Mouse (Mus musculus): ENCODE data around the gene Thsd4. TPM values are rescaled to one million over a fixed set of nuclear protein-coding genes. Genes with fewer than 3 reads are reported as not detected.

The Thsd4 gene
- polyA plus RNA-seq, 1 experiment: 1.7 TPM

GRCm38 (mm10) chr9:59930248-59930647 lies 591.6 kb downstream of the Thsd4 start:
- Histone ChIP-seq H3K79me2 (ENCODE audit: control insufficient read depth, insufficient read depth) (no peaks in the 10 kb centered on the region), H3K36me3 (ENCODE audit: control insufficient read depth, insufficient read depth) (peaks cover 12% of the 10 kb centered on the region), H3K27me3 (ENCODE audit: control insufficient read depth, insufficient read depth, insufficient read length) (no peaks in the 10 kb centered on the region), H3K4me2 (ENCODE audit: low read depth) (no peak overlapping the region), H3K4me3 (no peak overlapping the region), H3ac (ENCODE audit: control insufficient read depth, insufficient read length) (no peak overlapping the region)
- TF ChIP-seq POLR2A (IDR thresholded peaks at IDR 0.05; ENCODE audit: insufficient read length, low read depth) (no peak), SRF (IDR thresholded peaks at IDR 0.05; ENCODE audit: control insufficient read depth, insufficient read length, low read depth) (no peak), POLR2AphosphoS2 (IDR thresholded peaks at IDR 0.05; ENCODE audit: insufficient read length, low read depth) (no peak), REST (IDR thresholded peaks at IDR 0.05; ENCODE audit: insufficient read depth, insufficient read length) (no peak), USF1 (IDR thresholded peaks at IDR 0.05; ENCODE audit: low read depth) (no peak), TCF12 (IDR thresholded peaks at IDR 0.05; ENCODE audit: insufficient read depth, poor library complexity, severe bottlenecking) (no peak), CEBPB (IDR thresholded peaks at IDR 0.05; ENCODE audit: insufficient read depth, poor library complexity, severe bottlenecking) (no peak), MYOD1 (IDR thresholded peaks at IDR 0.05; ENCODE audit: control insufficient read depth in 1 of 3, insufficient read length in 2 of 3, low read depth in 2 of 3) (no peak)

Other genes with a start within 250 kb of the Thsd4 start
- 5.8 TPM for gene Lrrc49, start 166.1 kb upstream of the Thsd4 start, polyA plus RNA-seq (2012; fragmentation: generic; extraction: Trizol)
- 0.83 TPM for gene Larp6, start 190.9 kb upstream of the Thsd4 start, polyA plus RNA-seq (2012; fragmentation: generic; extraction: Trizol)

Measured in myocyte (in vitro differentiated cells).